Mouse (Mus musculus) midbrain, embryonic 11.5 days (tissue): ENCODE measurements around the gene Bicral. TPM values are rescaled to one million over a fixed set of nuclear protein-coding genes. Genes with fewer than 3 reads are reported as not detected.
A peak's percentile ranks its signal among the peaks of the same experiment; 100 is the strongest.

Experiments
- ATAC-seq: fragments of 200-750 bp; cut with Nextera tagmentation; 2 replicates; pipeline ENCODE4 v1.8.0; 2017; ENCODE audit warnings: moderate TSS enrichment, moderate library complexity; ENCODE audit not compliant: low FRiP score
- DNase-seq: peaks from one replicate; pipeline ENCODE4 v3.0.0; 2015; ENCODE audit warnings: low spot score; ENCODE audit errors: missing footprints
- H3K27ac ChIP-seq: fragments of 300-500 bp; sonication (generic); 2 replicates; pipeline ENCODE4 v1.5.1; 2014; ENCODE audit warnings: low read depth, low read length
- H3K27me3 ChIP-seq: fragments of 300-500 bp; sonication (generic); 2 replicates; pipeline ENCODE4 v1.6.1; 2014; ENCODE audit warnings: mild to moderate bottlenecking, low read length, moderate library complexity, mixed read lengths; ENCODE audit not compliant: control insufficient read depth, insufficient read depth
- H3K36me3 ChIP-seq: fragments of 300-500 bp; sonication (generic); 2 replicates; pipeline ENCODE4 v1.6.1; 2014; ENCODE audit warnings: mild to moderate bottlenecking, low read length, moderate library complexity, mixed read lengths; ENCODE audit not compliant: control insufficient read depth, insufficient read depth
- H3K4me1 ChIP-seq: fragments of 300-500 bp; sonication (generic); 2 replicates; pipeline ENCODE4 v1.6.1; 2014; ENCODE audit warnings: low read length; ENCODE audit not compliant: control insufficient read depth, insufficient read depth
- H3K4me2 ChIP-seq: fragments of 300-500 bp; sonication (generic); 2 replicates; pipeline ENCODE4 v1.6.1; 2014; ENCODE audit warnings: mild to moderate bottlenecking, moderate library complexity
- H3K4me3 ChIP-seq: fragments of 300-500 bp; sonication (generic); 2 replicates; pipeline ENCODE4 v1.5.1; 2014; ENCODE audit warnings: low read depth, low read length
- H3K9ac ChIP-seq: fragments of 300-500 bp; sonication (generic); 2 replicates; pipeline ENCODE4 v1.6.1; 2014; ENCODE audit warnings: low read length
- H3K9me3 ChIP-seq: fragments of 300-500 bp; sonication (generic); 2 replicates; pipeline ENCODE4 v1.6.1; 2016; ENCODE audit warnings: low read length; ENCODE audit not compliant: control insufficient read depth
- WGBS: fragments of 180-500 bp; shearing (Covaris S2); extraction: QIAGEN DNeasy Blood & Tissue Kit; methylation state at CpG from one replicate; pipeline ENCODE4 v1.1.7; 2014; 5-methylcytosine and 5-hydroxymethylcytosine counted together
- polyA plus RNA-seq: library from polyadenylated mRNA; unstranded; fragments of >200 nt; fragmentation: Nextera tagmentation; extraction: Ambion mirVana; gene quantifications from 2 replicates; pipeline ENCODE4 v1.2.1, GENCODE M21; 2014

The Bicral gene
- polyA plus RNA-seq, 1 experiment from 2014 or later, result 5.8 TPM

GRCm38 (mm10) chr17:46888511-46889212 is 30.4 kb upstream of the Bicral start:
- Histone ChIP-seq H3K9me3 (no peaks in the 10 kb centered on the region), H3K9ac (peak overlapping the region; percentile 70), H3K4me3 (peak overlapping the region; percentile 93), H3K27ac (no peak overlapping the region), H3K36me3 (no peaks in the 10 kb centered on the region), H3K4me1 (peaks cover 18% of the 10 kb centered on the region), H3K27me3 (no peaks in the 10 kb centered on the region), H3K4me2 (peak overlapping the region; percentile 82)
- WGBS, result 38% methylated on average over 16 of the region's 16 CpGs
- no peak for DNase-seq
- ATAC-seq, result no peak

GRCm38 (mm10) chr17:46885910-46886643 is 27.8 kb upstream of the Bicral start:
- Histone ChIP-seq H3K4me3 (no peak overlapping the region), H3K27ac (no peak overlapping the region), H3K4me1 (peaks cover 3% of the 10 kb centered on the region; the same call in 1 of the 2 replicates), H3K36me3 (no peaks in the 10 kb centered on the region), H3K9ac (no peak overlapping the region), H3K4me2 (no peak overlapping the region), H3K9me3 (no peaks in the 10 kb centered on the region), H3K27me3 (no peaks in the 10 kb centered on the region)
- no peak for ATAC-seq
- WGBS, result 57% methylated on average over 17 of the region's 17 CpGs
- DNase-seq, result no peak

GRCm38 (mm10) chr17:46885218-46885909 is 27.1 kb upstream of the Bicral start:
- Histone ChIP-seq H3K36me3 (no peaks in the 10 kb centered on the region), H3K4me3 (no peak overlapping the region), H3K4me2 (no peak overlapping the region), H3K4me1 (peaks cover 3% of the 10 kb centered on the region; the same call in 1 of the 2 replicates), H3K27ac (no peak overlapping the region), H3K9me3 (no peaks in the 10 kb centered on the region), H3K9ac (no peak overlapping the region), H3K27me3 (no peaks in the 10 kb centered on the region)
- ATAC-seq (no peak), DNase-seq (no peak)
- WGBS, result 82% methylated on average over 11 of the region's 11 CpGs

- H3K27me3 ChIP-seq, result no peaks in the 10 kb centered on the region
- H3K4me3 ChIP-seq, result no peak overlapping the region
- no peak overlapping the region for H3K4me2 ChIP-seq
- no peaks in the 10 kb centered on the region for H3K36me3 ChIP-seq
- 94% methylated on average over 6 of the region's 6 CpGs for WGBS
- H3K4me1 ChIP-seq, result peaks cover 3% of the 10 kb centered on the region; the same call in 1 of the 2 replicates
- H3K9ac ChIP-seq, result no peak overlapping the region
- H3K9me3 ChIP-seq, result no peaks in the 10 kb centered on the region
- DNase-seq, result no peak
- no peak overlapping the region for H3K27ac ChIP-seq
- no peak for ATAC-seq
Measured at GRCm38 (mm10) chr17:46884766-46885165, 26.5 kb upstream of the Bicral start.

- WGBS, result 90% methylated on average over 9 of the region's 9 CpGs
- ATAC-seq, result no peak
Measured at GRCm38 (mm10) chr17:46883107-46883506, 24.8 kb upstream of the Bicral start.

GRCm38 (mm10) chr17:46881728-46882127 is 23.4 kb upstream of the Bicral start:
- Histone ChIP-seq H3K36me3 (no peaks in the 10 kb centered on the region), H3K4me3 (no peak overlapping the region), H3K4me1 (no peaks in the 10 kb centered on the region), H3K9ac (no peak overlapping the region), H3K9me3 (no peaks in the 10 kb centered on the region), H3K27me3 (no peaks in the 10 kb centered on the region), H3K4me2 (no peak overlapping the region), H3K27ac (no peak overlapping the region)
- ATAC-seq (no peak), DNase-seq (no peak)
- 90% methylated on average over 6 of the region's 6 CpGs for WGBS

More at GRCm38 (mm10) chr17:46883107-46883506, 24.8 kb upstream of the Bicral start:
- Histone ChIP-seq H3K4me1 (no peaks in the 10 kb centered on the region), H3K4me3 (no peak overlapping the region), H3K36me3 (no peaks in the 10 kb centered on the region), H3K9ac (no peak overlapping the region), H3K4me2 (no peak overlapping the region), H3K27ac (no peak overlapping the region), H3K9me3 (no peaks in the 10 kb centered on the region), H3K27me3 (no peaks in the 10 kb centered on the region)
- DNase-seq, result no peak

GRCm38 (mm10) chr17:46880322-46880721 is 22.0 kb upstream of the Bicral start:
- Histone ChIP-seq H3K9me3 (no peaks in the 10 kb centered on the region), H3K27me3 (no peaks in the 10 kb centered on the region), H3K36me3 (no peaks in the 10 kb centered on the region), H3K9ac (no peak overlapping the region), H3K4me3 (no peak overlapping the region), H3K4me1 (no peaks in the 10 kb centered on the region), H3K27ac (no peak overlapping the region), H3K4me2 (no peak overlapping the region)
- 87% methylated on average over 2 of the region's 2 CpGs for WGBS
- DNase-seq, result no peak
- no peak for ATAC-seq

- WGBS, result 78% methylated on average over 14 of the region's 14 CpGs
- Histone ChIP-seq H3K27ac (no peak overlapping the region), H3K36me3 (no peaks in the 10 kb centered on the region), H3K9me3 (no peaks in the 10 kb centered on the region), H3K4me1 (no peaks in the 10 kb centered on the region), H3K27me3 (no peaks in the 10 kb centered on the region), H3K4me3 (no peak overlapping the region), H3K9ac (no peak overlapping the region), H3K4me2 (no peak overlapping the region)
- DNase-seq, result no peak
- ATAC-seq, result no peak
Measured at GRCm38 (mm10) chr17:46879841-46880311, 21.6 kb upstream of the Bicral start.

GRCm38 (mm10) chr17:46877061-46877460 is 18.8 kb upstream of the Bicral start:
- no peak for DNase-seq
- Histone ChIP-seq H3K4me2 (no peak overlapping the region), H3K4me3 (no peak overlapping the region), H3K9me3 (no peaks in the 10 kb centered on the region), H3K36me3 (no peaks in the 10 kb centered on the region), H3K9ac (no peak overlapping the region), H3K27me3 (no peaks in the 10 kb centered on the region), H3K27ac (no peak overlapping the region), H3K4me1 (no peaks in the 10 kb centered on the region)
- no peak for ATAC-seq
- WGBS, result 84% methylated on average over 5 of the region's 5 CpGs
